Mouse (Mus musculus) liver, adult 2 months (tissue): ENCODE measurements around the gene Atxn1. TPM values are rescaled to one million over a fixed set of nuclear protein-coding genes. Genes with fewer than 3 reads are reported as not detected.

Experiments
- DNase-seq: peaks from one replicate; pipeline ENCODE4 v3.0.0-alpha.2; 2011; ENCODE audit warnings: low read depth, low spot score; ENCODE audit errors: extremely low read depth
- H3K27ac ChIP-seq: fragments of 200-500 bp; replicated peaks from 2 replicates; pipeline ENCODE4 v1.5.1; 2012; ENCODE audit warnings: low read depth, mild to moderate bottlenecking, control low read depth, inconsistent platforms, low read length; ENCODE audit not compliant: insufficient read depth
- H3K27me3 ChIP-seq: fragments of 200-500 bp; 2 replicates; pipeline ENCODE4 v1.6.1; 2012; ENCODE audit warnings: mild to moderate bottlenecking, moderate library complexity, low read length, inconsistent platforms; ENCODE audit not compliant: control insufficient read depth, insufficient read depth
- H3K36me3 ChIP-seq: fragments of 200-500 bp; 2 replicates; pipeline ENCODE4 v1.6.1; 2012; ENCODE audit warnings: low read length, inconsistent platforms; ENCODE audit not compliant: control insufficient read depth, insufficient read depth
- H3K4me1 ChIP-seq: fragments of 200-500 bp; 2 replicates; pipeline ENCODE4 v1.6.1; 2011; ENCODE audit warnings: low read length; ENCODE audit not compliant: control insufficient read depth, insufficient read depth
- H3K4me3 ChIP-seq: fragments of 200-500 bp; 2 replicates; pipeline ENCODE4 v1.5.1; 2011; ENCODE audit warnings: low read depth, mild to moderate bottlenecking, control low read depth, low read length, moderate library complexity; ENCODE audit not compliant: insufficient read depth
- H3K79me2 ChIP-seq: fragments of 200-500 bp; 2 replicates; pipeline ENCODE4 v1.6.1; 2012; ENCODE audit warnings: inconsistent platforms, mild to moderate bottlenecking, low read length, moderate library complexity; ENCODE audit not compliant: control insufficient read depth, insufficient read depth
- H3K9ac ChIP-seq: fragments of 200-500 bp; 2 replicates; pipeline ENCODE4 v1.6.1; 2012; ENCODE audit warnings: low read depth, mild to moderate bottlenecking, control low read depth, inconsistent platforms, low read length
- CTCF ChIP-seq: fragments of 200-500 bp; IDR thresholded peaks from 2 replicates; pipeline ENCODE4 v1.5.1; 2011; ENCODE audit warnings: low read depth, low read length, control low read depth
- POLR2A ChIP-seq: fragments of 200-500 bp; IDR thresholded peaks from 2 replicates; pipeline ENCODE4 v1.6.1; 2011; ENCODE audit warnings: low read length, control low read depth; ENCODE audit not compliant: insufficient read depth; ENCODE audit errors: extremely low read depth
- WGBS: fragments of 180-500 bp; shearing (Covaris S2); methylation state at CpG from one replicate; pipeline ENCODE4 v1.1.7; 2018; 5-methylcytosine and 5-hydroxymethylcytosine counted together
- polyA plus RNA-seq: library from polyadenylated mRNA; depleted of rRNA; stranded (reverse); fragments of >200 nt; gene quantifications from 2 replicates; pipeline ENCODE4 v1.2.3, GENCODE M21; 2012
- total RNA-seq: library from RNA; depleted of rRNA; stranded (reverse); fragments of >200 nt; gene quantifications from 2 replicates; pipeline ENCODE4 v1.2.3, GENCODE M21; 2014

Gene Atxn1
- total and polyA plus RNA-seq, 2 experiments: 7.7 to 7.8 TPM

- H3K36me3 ChIP-seq: peaks cover 16% of the 10 kb centered on the region
- H3K27ac ChIP-seq: no peak overlapping the region
- no peak for DNase-seq
- no peaks in the 10 kb centered on the region for H3K4me1 ChIP-seq
- 93% methylated on average over 3 of the region's 3 CpGs for WGBS
- H3K9ac ChIP-seq: no peak overlapping the region
- H3K79me2 ChIP-seq: no peaks in the 10 kb centered on the region; the same call in 1 of the 2 replicates
- no peak overlapping the region for H3K4me3 ChIP-seq
- TF ChIP-seq POLR2A (no peak), CTCF (no peak)
- H3K27me3 ChIP-seq: no peaks in the 10 kb centered on the region
Observed at GRCm38 (mm10) chr13:45735802-45736201, 229.0 kb downstream of the Atxn1 start.

- 96% methylated on average over 3 of the region's 3 CpGs for WGBS
- TF ChIP-seq CTCF: no peak
- no peak for TF ChIP-seq POLR2A
- H3K9ac ChIP-seq: no peak overlapping the region
- no peaks in the 10 kb centered on the region; the same call in 1 of the 2 replicates for H3K79me2 ChIP-seq
- no peaks in the 10 kb centered on the region for H3K4me1 ChIP-seq
- no peaks in the 10 kb centered on the region for H3K27me3 ChIP-seq
- peaks cover 23% of the 10 kb centered on the region for H3K36me3 ChIP-seq
- no peak overlapping the region for H3K27ac ChIP-seq
- no peak overlapping the region for H3K4me3 ChIP-seq
- no peak for DNase-seq
Observed at GRCm38 (mm10) chr13:45734531-45734930, 230.3 kb downstream of the Atxn1 start.

GRCm38 (mm10) chr13:45732590-45732989, 232.2 kb downstream of the Atxn1 start:
- Histone ChIP-seq H3K27ac (no peak overlapping the region), H3K4me1 (no peaks in the 10 kb centered on the region), H3K79me2 (no peaks in the 10 kb centered on the region; the same call in 1 of the 2 replicates), H3K9ac (no peak overlapping the region), H3K27me3 (no peaks in the 10 kb centered on the region), H3K4me3 (no peak overlapping the region), H3K36me3 (peaks cover 26% of the 10 kb centered on the region)
- TF ChIP-seq CTCF (no peak), POLR2A (no peak)
- WGBS: 81% methylated on average over 6 of the region's 6 CpGs
- no peak for DNase-seq

GRCm38 (mm10) chr13:45726917-45727316, 237.9 kb downstream of the Atxn1 start:
- H3K27ac ChIP-seq: no peak overlapping the region
- TF ChIP-seq CTCF: no peak
- no peak for TF ChIP-seq POLR2A
- no peak overlapping the region for H3K4me3 ChIP-seq
- peaks cover 7% of the 10 kb centered on the region; the same call in 1 of the 2 replicates for H3K79me2 ChIP-seq
- H3K4me1 ChIP-seq: no peaks in the 10 kb centered on the region
- no peak for DNase-seq
- H3K36me3 ChIP-seq: peaks cover 13% of the 10 kb centered on the region
- no peaks in the 10 kb centered on the region for H3K27me3 ChIP-seq
- H3K9ac ChIP-seq: no peak overlapping the region

- whole genome bisulfite sequencing: 94% methylated on average over 6 of the region's 6 CpGs
Observed at GRCm38 (mm10) chr13:45726181-45726580, 238.6 kb downstream of the Atxn1 start.

GRCm38 (mm10) chr13:45724507-45725259, 240.1 kb downstream of the Atxn1 start:
- Histone ChIP-seq H3K4me1 (no peaks in the 10 kb centered on the region), H3K9ac (no peak overlapping the region), H3K79me2 (peaks cover 7% of the 10 kb centered on the region; the same call in 1 of the 2 replicates), H3K27me3 (no peaks in the 10 kb centered on the region), H3K4me3 (no peak overlapping the region), H3K27ac (no peak overlapping the region), H3K36me3 (peaks cover 7% of the 10 kb centered on the region)
- no peak for TF ChIP-seq CTCF
- WGBS: 87% methylated on average over 14 of the region's 14 CpGs
- no peak for DNase-seq

More at GRCm38 (mm10) chr13:45726181-45726580, 238.6 kb downstream of the Atxn1 start:
- DNase-seq: no peak
- H3K4me1 ChIP-seq: no peaks in the 10 kb centered on the region
- H3K27me3 ChIP-seq: no peaks in the 10 kb centered on the region
- H3K4me3 ChIP-seq: no peak overlapping the region
- H3K27ac ChIP-seq: no peak overlapping the region
- H3K79me2 ChIP-seq: peaks cover 7% of the 10 kb centered on the region; the same call in 1 of the 2 replicates
- H3K9ac ChIP-seq: no peak overlapping the region
- TF ChIP-seq POLR2A: no peak
- no peak for TF ChIP-seq CTCF
- H3K36me3 ChIP-seq: peaks cover 13% of the 10 kb centered on the region
